Mouse (Mus musculus) kidney, adult 2 months (tissue): Measurements from ENCODE around the gene Slc2a5.

ENCODE experiments used
- CTCF ChIP-seq: fragments of 200-500 bp; conservative IDR thresholded peaks from 2 replicates; pipeline ENCODE4 v1.5.1; 2011; ENCODE audit warnings: low read depth, mild to moderate bottlenecking, control low read depth, low read length, moderate library complexity, mixed read lengths; ENCODE audit not compliant: insufficient read depth, insufficient read length
- POLR2A ChIP-seq: fragments of 200-500 bp; IDR thresholded peaks from one replicate; pipeline ENCODE4 v1.6.1; 2011; ENCODE audit warnings: low read depth, low read length, control low read depth

GRCm38 (mm10) chr4:150126373-150126772 is 7.3 kb downstream of the Slc2a5 start:
- TF ChIP-seq POLR2A (no peak), CTCF (no peak)
